Mouse (Mus musculus): Measurements from ENCODE around the gene Il16.

DNA sequence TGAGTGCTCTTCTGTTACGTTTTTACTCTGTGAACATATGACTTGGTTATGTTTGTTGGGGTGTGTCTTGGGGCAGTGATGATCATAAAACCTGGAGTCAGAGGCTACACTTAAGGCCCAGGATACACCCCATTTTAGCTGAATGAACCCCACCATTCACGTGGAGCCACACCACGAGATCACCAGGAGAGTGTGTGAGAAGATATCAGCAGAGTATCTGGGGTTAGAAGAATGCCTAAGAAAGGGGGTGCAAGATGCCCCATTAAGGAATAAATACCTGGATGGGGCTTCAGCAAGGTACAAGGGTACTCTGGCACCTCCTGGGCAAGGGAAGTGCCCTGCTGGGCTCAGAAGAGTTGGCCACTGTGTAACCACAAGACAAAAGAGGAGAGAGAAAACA is 11.3 kb downstream of the Il16 start:
- TF ChIP-seq POLR2AphosphoS2 (IDR thresholded peaks at IDR 0.05; ENCODE audit: insufficient read length, low read depth) = no peak
- no peak for TF ChIP-seq POLR2A (IDR thresholded peaks at IDR 0.05; ENCODE audit: insufficient read length, low read depth)
- no peak for TF ChIP-seq MYOG (IDR thresholded peaks at IDR 0.05; ENCODE audit: control insufficient read depth in 1 of 3, insufficient read depth in 1 of 3, insufficient read length in 2 of 3, low read depth in 2 of 3)
- TF ChIP-seq TCF12 (IDR thresholded peaks at IDR 0.05; ENCODE audit: insufficient read depth, poor library complexity, severe bottlenecking) = no peak
- TF ChIP-seq USF1 (IDR thresholded peaks at IDR 0.05; ENCODE audit: low read depth) = no peak
- TF ChIP-seq MAX (IDR thresholded peaks at IDR 0.05; ENCODE audit: low read depth) = no peak
- no peak for TF ChIP-seq MYOD1 (IDR thresholded peaks at IDR 0.05; ENCODE audit: control insufficient read depth in 1 of 3, insufficient read length in 2 of 3, low read depth in 2 of 3)
- TF ChIP-seq E2F4 (IDR thresholded peaks at IDR 0.05; ENCODE audit: insufficient read depth) = no peak
- TF ChIP-seq CEBPB (IDR thresholded peaks at IDR 0.05; ENCODE audit: insufficient read depth, poor library complexity, severe bottlenecking) = no peak

All from myocyte (in vitro differentiated cells).